Mouse (Mus musculus) left cerebral cortex, adult 11 months (tissue): ENCODE results near the gene Hpse2.

Experiments
- DNase-seq: peaks from one replicate; pipeline ENCODE4 v3.0.0; 2022; ENCODE audit warnings: low spot score

The Hpse2 gene

DNA sequence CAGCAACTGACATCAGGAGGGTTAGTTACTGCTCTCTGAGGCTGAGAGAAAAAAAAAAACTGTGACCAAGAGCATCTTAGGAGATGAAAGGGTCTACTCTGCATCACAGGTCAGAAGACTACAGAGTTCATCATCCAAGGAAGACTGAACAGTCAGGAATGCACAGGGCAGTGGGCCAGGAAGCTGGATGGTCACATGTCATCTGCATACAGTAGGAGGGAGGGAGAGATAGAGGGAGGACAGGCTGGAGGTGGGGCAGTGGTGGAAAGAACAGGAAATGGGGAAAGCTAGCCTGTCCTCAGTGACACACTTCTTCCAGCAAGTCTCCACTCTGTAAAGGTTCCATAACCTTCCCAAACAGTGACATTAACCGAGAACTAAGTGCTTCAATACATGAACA, 423.0 kb downstream of the Hpse2 start:
- DNase-seq = no peak

DNA sequence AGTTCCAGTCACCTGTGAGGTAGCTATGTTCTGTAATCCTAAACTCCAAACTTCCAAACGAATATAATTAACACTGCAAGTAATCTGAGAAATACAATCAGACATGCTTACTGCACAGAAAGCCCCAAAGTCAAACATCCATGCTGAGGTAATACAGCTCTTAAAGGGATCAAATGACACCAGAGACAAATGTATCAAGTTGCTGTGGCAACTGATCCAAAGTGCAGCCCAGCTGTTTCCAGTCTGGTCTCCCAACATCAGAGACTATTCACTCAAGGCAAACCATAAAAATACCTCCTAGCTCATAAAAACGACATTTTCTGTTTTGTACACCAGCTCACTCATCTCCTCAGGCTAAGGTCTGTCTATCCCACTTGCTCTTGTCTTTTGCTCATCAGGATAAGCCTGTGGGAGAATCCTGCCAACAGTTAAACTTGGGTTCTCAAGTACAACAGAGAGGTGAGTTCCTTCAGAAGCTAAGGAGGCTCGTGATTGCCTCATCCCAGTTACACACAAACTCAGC, 440.0 kb downstream of the Hpse2 start:
- DNase-seq = no peak

DNA sequence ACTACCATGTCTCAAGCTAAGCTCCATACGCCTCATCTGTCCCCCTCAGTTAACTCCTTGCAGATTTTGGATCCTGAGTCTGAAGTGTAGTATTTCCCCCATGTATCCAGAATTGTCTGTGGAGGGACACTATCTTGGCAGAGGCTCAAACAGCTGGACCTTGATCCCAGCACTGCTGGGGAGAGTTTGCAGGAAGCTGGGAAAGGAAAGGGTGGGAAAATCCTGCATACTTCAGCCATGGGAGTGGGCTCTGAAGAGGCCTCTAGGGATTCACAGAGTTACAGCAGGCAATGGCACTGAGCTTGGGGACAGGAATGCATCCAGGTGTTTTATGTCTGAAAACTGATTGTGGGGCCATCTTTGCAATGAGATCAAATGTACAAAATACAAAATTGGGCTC, 450.6 kb downstream of the Hpse2 start:
- no peak for DNase-seq

DNA sequence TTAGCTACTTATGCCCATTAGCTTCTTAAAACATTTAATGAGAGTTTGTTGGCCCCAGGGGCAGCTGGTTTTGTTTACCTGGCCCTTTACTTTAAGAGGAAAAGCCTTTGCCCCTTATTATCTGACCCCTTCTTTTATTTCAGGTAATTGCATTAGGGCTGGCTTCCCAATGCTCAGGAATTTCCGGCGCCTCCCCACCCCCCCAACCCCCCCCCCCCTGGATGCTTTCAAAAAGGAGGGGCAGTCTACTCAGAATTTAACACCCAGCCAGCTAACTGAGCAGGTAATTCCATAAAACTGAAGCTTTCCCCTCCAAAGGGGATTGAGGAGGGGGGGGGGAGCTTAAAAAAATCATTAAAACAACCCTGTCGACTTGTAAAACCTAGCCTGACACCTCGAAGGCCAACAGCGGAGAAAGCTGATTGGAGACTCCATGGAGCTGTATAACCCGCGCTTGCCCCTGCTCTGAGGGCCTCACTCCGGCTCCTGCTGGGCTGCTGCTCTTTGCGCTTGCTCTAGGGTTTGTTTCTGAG, 451.4 kb downstream of the Hpse2 start:
- DNase-seq = no peak

DNA sequence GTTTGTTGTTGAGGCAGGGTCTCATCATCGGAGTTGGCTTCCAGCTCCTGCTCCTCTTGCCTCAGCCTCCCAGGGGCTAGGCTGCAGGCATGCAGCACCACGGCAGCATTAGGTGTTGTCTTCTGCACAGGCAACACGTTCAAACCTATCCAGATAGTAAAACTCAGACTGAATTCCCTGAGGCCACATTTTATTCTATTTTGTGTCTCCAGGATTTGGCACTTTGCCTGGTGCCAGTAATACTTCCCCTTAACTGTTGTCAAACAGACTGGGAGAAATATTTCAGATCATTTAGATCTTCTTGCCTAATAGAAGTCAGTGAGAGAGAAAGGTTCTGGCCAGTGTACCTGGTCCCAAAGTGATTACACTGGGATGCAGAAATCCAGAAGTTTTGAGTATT, 458.5 kb downstream of the Hpse2 start:
- DNase-seq = no peak

DNA sequence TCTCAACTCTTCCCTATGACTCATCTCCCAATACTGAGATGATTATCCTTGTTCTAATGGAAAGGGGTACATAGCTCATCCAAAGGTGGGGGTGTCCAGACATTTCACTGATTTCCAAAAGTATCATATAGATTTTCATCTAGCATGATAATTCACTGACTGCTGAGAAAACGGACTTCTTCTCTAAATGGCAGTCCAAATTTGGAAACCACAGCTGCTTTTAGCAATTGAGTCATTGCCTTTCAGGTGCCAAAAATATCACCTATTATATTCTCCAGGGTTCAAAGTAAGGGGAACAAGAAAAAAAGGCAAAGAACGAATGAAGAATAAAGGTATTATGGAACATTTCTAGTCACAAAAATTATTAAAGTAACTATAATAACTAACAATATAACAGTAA, 459.9 kb downstream of the Hpse2 start:
- DNase-seq = no peak

DNA sequence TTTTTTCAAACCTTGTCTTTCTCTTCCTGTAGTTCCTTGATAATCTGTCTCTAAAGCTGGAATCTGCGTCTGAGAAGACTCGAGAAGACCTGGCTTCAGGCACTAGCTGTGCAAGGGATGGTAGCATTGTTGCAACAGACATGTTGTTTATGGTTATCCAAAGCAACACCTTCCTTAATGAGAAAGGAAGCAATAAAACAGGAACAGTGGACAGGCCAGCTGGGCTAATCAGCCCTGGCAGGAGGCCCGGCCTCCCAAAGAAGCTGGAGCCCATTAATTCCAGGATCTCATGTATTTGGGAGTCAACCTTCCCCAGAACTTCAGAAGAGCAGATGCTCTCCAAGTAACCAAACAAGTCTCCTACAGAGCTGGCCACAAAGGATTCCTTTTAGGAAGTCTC, 465.5 kb downstream of the Hpse2 start:
- no peak for DNase-seq

DNA sequence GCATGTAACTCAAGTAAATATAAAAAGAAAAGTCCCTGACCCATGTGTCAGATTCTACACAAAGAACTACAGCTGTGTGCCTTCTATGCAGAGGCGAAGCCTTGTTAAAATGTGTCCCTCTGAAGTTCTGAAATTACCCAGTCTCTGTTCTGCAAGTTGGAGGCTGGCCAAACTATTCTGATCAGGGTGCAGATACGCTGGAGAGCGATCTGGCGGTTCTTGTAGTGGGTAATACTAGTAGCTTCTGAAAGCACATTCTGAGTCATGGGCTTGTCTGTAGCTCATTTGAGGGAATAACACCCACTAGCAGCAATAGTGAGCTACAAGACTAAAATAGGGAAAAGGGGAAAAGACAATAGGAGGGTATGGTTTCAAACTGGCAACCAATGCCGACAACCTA, 474.5 kb downstream of the Hpse2 start:
- DNase-seq = no peak

DNA sequence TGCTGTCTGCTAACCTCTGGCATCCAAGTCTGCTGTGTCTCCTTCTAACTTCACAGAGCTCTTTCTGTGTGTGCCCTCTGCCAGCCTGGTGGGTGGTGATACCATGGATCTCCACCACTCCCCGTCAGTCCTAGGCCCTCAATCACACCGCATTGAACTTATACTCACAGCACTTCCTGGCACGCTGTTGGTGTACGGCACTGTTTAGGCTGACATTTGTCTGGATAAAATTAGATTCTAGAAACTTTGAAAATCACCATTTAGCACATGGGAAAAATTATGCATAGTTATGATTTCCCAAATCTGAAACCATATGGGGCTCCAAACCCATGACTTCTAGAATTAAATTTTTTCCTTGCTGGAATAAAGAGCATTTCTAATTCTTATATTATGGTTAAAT, 478.4 kb downstream of the Hpse2 start:
- no peak for DNase-seq

DNA sequence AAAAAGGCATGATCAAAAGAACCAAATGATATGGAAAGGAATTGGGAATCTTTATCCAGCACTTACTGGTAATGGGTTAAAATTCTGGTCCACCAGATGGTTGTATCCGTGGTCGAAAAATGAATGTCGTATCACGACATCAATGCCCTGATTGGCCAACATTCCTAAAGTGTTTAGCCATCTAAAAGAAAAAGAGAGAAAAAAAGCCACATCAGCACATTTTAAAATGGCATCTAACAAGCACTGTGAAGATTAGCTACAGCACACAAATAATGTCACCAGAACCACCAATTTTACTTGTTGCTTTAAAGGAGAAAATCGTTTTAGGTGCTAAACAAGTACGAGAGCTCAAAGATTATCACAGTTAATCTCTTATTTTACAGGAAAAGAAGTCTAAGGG, 479.6 kb downstream of the Hpse2 start:
- DNase-seq = no peak

DNA sequence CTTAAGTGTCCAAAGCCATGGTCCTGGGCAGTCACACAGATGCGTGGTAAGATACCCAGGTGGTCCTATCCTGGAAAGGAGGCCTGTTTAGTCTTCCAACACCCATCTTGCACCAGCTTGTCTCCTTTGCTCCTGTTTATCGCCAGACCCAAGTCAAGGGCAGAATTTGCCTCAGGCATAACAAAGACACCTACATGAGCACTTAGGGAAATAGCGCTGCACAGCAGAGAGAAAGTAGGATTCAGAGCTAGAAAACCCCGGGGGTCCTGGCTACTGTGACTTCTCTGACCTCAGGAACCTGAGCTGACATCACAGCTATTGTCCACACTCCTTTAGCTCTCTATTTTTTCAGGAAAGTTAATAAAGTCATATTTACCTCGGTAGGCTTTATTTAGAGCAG, 481.8 kb downstream of the Hpse2 start:
- DNase-seq = no peak

DNA sequence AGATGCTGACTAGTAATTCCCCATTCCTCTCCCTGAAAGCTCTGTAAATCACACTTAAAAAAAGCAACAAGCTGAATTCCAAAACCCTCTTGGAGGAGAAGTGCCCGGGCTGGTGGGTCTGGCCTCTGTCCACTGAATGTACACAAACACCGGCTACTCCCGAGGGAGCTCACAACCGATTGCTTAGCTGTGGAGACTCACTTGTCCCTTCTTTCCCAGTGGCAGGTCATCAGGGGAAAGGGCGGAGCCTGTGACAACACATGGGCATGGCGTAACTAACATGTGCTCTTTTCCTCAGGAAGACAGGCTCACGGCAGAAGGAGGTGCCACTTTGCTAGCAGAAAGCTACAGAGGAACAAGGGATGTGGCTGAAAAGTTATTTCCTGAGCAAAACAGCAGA, 483.4 kb downstream of the Hpse2 start:
- DNase-seq = no peak

DNA sequence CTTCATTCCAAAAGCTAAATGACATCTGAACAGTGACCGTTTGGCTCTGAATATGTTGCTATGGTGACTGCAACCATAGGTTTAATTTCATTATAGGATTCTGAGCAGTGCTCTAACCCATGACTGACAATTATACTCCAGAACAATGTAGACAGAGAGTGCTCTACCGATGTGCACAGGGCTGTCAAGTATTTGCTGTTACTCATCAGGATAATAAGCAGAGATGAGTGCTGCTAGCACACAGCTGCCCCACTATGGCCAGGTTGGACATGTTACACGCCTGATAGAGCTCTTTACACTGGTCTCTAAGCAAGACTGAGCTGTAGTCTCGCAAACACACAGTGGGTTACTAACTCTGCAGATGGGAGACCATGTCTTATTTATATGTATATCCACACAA, 483.9 kb downstream of the Hpse2 start:
- no peak for DNase-seq

DNA sequence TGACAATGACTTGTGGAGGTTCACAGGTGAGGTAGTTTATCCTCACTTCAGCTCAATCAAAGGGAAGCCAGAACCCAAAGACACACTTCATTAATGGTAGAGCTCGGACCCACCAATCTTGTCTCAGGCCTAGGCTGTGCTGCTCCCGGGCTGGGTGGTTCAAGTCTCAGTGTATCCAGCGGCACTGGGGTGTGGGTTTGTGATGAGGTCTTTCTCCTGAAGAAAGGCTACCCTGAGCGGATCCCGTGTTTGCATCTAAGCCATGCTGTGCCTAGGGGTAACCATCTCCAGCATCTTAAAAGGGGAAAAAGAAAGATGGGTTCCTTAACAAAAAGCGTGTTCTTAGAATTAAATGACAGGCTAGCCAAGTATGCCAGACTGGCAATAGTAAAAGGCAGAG, 484.3 kb downstream of the Hpse2 start:
- no peak for DNase-seq

DNA sequence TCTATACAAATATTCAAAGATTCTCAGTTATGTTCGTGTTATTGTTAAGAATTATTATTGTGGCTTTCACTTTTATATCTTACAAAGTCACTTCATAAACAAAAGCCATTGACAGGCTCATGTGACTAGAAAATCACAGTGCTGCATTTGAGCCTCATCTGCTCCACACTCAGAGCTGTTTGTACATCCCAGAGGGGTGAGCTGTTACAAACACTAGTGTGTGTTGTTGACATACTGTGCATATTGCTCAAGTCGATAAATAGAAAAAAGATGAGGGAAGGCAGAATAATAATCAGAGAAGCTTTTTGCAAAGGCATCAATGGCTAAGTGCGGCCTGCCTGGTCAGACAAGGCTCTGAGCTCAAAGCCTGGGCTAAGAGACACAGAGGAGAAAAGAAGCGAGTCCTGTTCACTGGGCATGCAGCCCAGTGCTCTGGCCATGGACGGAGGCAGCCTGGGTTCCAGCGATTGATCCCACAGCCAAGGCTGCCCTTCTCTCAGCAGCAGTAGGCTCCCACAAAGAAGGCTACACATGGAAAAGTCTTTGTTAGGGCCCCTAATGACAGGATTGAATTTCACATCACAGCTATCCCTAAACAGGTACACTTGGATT, 485.6 kb downstream of the Hpse2 start:
- DNase-seq = peak; percentile 24

DNA sequence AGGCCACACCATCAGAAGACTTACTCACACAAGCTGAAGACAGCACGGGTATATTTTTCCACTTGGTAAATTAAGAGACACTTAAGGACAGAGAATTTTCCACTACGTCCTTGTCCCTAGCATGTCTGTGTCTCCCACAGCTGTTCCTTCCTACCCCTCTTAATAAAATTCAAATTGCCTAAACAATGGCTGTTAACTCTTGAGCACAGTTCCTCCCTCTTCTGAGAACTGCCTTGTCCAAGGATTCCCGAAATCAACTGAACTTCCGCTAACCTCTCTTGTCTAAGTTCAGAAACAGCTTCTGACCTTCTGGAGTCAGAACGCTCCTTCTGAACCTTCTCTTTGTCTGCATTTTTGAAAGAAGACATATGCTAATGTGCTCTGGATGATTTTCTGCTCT, 496.6 kb downstream of the Hpse2 start:
- no peak for DNase-seq

DNA sequence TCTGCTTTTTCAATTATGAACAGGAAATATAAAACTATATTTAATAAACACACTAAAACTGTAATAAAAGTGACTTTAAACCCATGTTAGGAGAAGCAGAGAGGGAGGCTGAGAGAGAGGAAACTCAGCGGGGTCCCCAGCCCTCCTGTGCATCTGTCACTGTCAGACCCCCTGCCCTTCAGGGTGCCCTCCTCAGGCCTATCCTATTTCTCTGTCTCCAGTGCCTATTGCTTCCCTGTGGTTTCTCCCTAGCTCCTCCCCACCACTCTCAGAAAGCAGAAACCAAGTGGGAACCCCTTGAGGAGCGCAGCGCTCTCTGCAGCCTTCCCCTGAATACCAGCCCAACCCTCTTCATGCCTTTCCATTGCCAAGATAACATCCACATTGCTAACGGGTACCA, 510.5 kb downstream of the Hpse2 start:
- no peak for DNase-seq

DNA sequence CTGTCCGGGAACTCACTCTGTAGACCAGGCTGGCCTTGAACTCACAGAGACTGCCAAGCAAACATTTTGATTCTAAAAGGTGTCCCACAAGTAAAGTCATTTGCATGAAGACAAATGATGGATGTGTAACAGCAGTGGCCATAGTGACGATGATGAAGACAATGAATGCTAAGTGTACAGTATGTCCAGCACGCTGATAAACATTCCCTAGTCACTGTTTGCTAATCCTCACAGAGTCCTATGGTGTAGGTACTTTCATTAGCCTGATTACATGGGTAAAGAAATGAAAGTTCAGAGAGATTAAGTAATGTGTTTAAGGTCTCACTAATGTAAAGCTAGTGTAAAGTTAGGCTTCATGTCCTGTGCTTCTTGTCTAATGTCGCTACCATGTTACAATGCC, 511.6 kb downstream of the Hpse2 start:
- DNase-seq = no peak

DNA sequence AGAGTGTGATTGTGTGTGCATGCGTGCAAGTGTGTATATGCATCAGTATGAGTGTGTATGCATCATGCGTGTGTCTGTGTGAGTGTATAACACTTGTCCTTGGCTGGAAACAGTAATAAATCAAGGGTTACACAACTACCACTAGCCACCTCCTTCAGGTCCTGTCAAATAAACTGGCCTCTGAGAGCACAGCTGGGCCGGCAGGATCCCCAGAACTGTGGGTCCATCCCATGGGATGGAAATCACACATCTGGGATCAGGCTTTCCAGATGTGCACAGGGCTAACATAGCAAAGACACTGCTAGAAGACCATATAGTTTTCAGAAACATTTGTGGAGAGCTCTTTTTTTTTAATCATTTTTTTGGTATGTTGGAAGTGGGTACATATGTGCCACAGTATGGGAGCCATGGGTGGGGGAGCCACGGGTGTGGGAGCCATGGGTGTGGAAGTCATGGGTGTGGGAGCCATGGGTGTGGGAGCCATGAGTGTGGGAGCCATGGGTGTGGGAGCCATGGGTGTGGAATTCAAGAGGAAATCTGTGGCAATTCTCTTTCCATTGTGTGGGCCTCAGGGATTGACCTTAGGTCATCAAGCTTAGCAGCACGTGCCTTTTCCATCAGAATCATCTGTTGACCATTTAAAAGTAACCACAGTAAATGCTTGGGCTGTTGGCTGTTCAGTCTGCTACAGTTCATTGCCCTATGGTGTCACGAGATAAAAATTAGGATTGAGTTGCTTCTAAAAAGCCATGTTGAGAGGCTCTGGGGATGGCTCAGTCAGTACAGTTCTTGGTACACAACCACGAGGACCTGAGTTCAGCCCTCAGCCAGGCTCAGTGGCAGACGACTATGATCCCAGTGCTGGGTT, 518.3 kb downstream of the Hpse2 start:
- DNase-seq = no peak

DNA sequence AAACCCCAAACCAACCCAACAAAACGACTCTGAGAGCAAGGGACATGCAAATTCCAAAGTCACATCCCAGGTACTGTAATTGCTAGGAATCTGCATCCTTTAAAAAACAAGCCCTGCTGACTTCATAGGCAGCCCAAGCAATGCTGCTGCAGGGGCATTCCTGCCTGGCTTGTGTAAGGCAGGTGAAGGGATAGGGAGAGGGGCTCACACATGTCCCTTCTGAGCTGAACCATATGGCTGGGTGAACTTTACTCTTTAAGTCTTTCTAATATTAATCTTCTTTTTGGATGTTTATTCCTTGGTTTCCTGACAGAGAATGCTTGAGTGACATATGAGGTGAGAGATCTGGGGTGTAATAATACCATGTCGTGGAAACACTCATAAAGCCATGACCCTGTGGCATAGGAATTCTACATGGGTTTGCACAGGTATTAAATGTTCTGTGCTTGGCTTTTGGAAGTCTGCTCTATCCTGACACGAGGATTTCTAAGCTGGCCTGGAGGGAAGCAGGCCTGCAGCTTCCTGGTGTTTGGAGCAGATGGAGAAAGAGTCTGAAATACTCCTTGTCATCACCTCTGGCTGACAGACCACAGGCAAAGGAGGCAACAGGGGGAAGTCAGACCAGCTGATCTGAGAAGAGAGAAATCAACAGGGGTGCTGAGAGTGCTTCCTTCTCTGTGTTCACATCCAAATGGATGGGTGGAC, 519.0 kb downstream of the Hpse2 start:
- no peak for DNase-seq

DNA sequence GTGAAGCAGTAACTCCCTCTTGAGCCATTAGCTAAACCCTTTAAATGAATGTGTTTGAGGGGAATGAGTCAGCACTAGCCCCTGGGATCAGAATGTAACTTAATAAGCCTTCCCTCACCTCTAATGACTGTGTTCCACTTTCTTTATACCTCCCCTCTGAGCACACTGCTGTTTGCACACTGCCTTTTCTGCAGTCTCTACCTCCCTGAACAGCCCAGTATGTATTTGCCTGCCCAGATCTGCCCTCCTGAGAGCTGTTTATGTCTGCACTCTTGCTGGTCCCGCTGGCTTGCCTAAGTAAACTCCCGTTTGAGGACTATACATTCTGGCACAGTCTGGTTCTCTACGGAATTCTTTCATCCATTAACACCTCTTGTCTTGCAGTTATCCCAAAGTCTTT, 525.1 kb downstream of the Hpse2 start:
- no peak for DNase-seq

DNA sequence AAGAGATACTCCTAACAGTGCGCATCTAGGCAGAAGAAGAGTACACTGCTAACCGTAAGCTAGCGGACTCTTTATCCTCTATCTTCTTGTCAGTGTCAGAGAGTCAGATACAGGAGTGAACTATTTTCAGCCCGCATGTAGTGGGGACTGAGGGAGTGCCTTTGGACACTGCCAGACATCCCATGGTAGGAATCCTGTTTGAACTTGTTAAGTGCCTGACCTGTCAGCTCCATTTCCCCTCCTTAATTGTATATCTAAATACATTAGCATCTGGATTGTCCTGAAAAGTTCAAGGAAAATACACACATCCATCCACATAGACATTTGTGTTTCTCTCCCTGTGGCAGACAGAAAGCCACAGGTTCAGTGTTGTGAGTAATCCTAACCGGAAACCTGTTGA, 531.1 kb downstream of the Hpse2 start:
- no peak for DNase-seq

DNA sequence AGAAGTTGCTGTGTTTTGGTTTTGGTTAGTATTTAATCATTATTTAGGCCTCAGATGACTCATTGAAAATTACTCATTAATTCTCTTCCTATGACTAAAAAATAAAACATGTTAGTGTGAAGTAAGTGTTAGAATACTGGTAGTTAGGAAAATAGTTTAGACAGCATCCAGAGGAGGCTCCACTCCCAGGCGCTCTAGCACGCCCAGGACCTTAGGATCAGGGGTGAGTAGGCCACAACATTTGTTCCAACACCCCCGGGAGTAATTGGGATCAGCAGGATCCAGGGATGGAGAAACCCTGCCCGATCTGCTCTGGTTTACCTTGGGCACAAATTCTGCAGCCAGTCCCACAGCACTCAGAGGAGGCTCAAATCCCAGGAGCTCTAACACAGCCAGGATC, 532.5 kb downstream of the Hpse2 start:
- DNase-seq = no peak
